ENCODE assay signal across 8 mouse cellular contexts in genomic region chr3:63975955-63976908, GRCm38 (mm10). TPM values are rescaled to one million over a fixed set of nuclear protein-coding genes. Genes with fewer than 3 reads are reported as not detected.
A peak's percentile ranks its signal among the peaks of the same experiment; 100 is the strongest.
DNase-seq lines count a peak whose midpoint lies in the region; ATAC-seq and TF ChIP-seq lines count a peak whose summit lies in the region.

Gmps (plus strand) TSS chr3:63976106.

- WGBS in heart, embryonic 12.5 days: under 1% methylated on average over 67 of the region's 67 CpGs
- under 1% methylated on average over 67 of the region's 67 CpGs for WGBS in kidney, postnatal 0 days
- under 1% methylated on average over 67 of the region's 67 CpGs for WGBS in liver, embryonic 11.5 days
- under 1% methylated on average over 67 of the region's 67 CpGs for WGBS in stomach, embryonic 14.5 days

- peak; percentile 97 for DNase-seq in B cell, adult 2 months
- peak; percentile 97 for DNase-seq in brain, adult 2 months (ENCODE audit: low read depth, low spot score)
- DNase-seq in kidney, postnatal 0 days (ENCODE audit: low spot score): peak; percentile 96
- DNase-seq in liver, embryonic 11.5 days (ENCODE audit: low spot score): peak; percentile 90
- DNase-seq in naive thymus-derived CD4-positive, alpha-beta T cell, adult 2 months (ENCODE audit: low read depth): peak; percentile 98

- H3K27me3 ChIP-seq in heart, embryonic 12.5 days (replicated peaks): no peaks in the 10 kb centered on the region
- no peaks in the 10 kb centered on the region for H3K27me3 ChIP-seq in kidney, postnatal 0 days (ENCODE audit: insufficient read depth, low read length)
- no peaks in the 10 kb centered on the region for H3K27me3 ChIP-seq in liver, embryonic 11.5 days (replicated peaks; ENCODE audit: control insufficient read depth, insufficient read depth, low read length)
- no peaks in the 10 kb centered on the region for H3K27me3 ChIP-seq in stomach, embryonic 14.5 days (ENCODE audit: control insufficient read depth, insufficient read depth, low read length)

- no peaks in the 10 kb centered on the region for H3K9me3 ChIP-seq in heart, embryonic 12.5 days (replicated peaks)
- H3K9me3 ChIP-seq in kidney, postnatal 0 days (replicated peaks; ENCODE audit: low read length): no peaks in the 10 kb centered on the region
- no peaks in the 10 kb centered on the region for H3K9me3 ChIP-seq in liver, embryonic 11.5 days (ENCODE audit: control insufficient read depth, low read length)
- H3K9me3 ChIP-seq in stomach, embryonic 14.5 days (ENCODE audit: control insufficient read depth, low read depth, low read length): no peaks in the 10 kb centered on the region

- peak; percentile 99 for ATAC-seq in erythroblast, adult 5-6 weeks (replicated peaks; ENCODE audit: low FRiP score, poor library complexity, severe bottlenecking)
- peak; percentile 99 for ATAC-seq in heart, embryonic 12.5 days (ENCODE audit: insufficient number of reproducible peaks, low FRiP score)
- ATAC-seq in kidney, postnatal 0 days (replicated peaks; ENCODE audit: low FRiP score, low read depth): peak; percentile 98
- ATAC-seq in liver, embryonic 11.5 days (replicated peaks; ENCODE audit: low FRiP score): peak; percentile 99
- ATAC-seq in stomach, embryonic 14.5 days (ENCODE audit: insufficient number of reproducible peaks, insufficient read depth, low FRiP score, low read depth): peak; percentile 99

- H3K27ac ChIP-seq in heart, embryonic 12.5 days (ENCODE audit: poor library complexity, severe bottlenecking): peak within 1 kb of the TSS; percentile 90
- peak within 1 kb of the TSS; percentile 97 for H3K27ac ChIP-seq in kidney, postnatal 0 days
- peak within 1 kb of the TSS; percentile 77 for H3K27ac ChIP-seq in liver, embryonic 11.5 days (ENCODE audit: low read depth, low read length)
- H3K27ac ChIP-seq in stomach, embryonic 14.5 days (ENCODE audit: low read length): peak within 1 kb of the TSS; percentile 91

- peak within 1 kb of the TSS; percentile 85 for H3K4me3 ChIP-seq in heart, embryonic 12.5 days
- peak within 1 kb of the TSS; percentile 71 for H3K4me3 ChIP-seq in kidney, postnatal 0 days (replicated peaks; ENCODE audit: low read depth, low read length)
- peak within 1 kb of the TSS; percentile 79 for H3K4me3 ChIP-seq in liver, embryonic 11.5 days (ENCODE audit: low read depth, low read length)
- H3K4me3 ChIP-seq in stomach, embryonic 14.5 days (ENCODE audit: low read depth, low read length): peak within 1 kb of the TSS; percentile 88

- TF ChIP-seq CTCF in kidney, postnatal 0 days (IDR thresholded peaks at IDR 0.05; ENCODE audit: low read depth): no peak; the same call in 1 of the 2 replicates

- H3K9ac ChIP-seq in heart, embryonic 12.5 days: peak within 1 kb of the TSS; percentile 94
- H3K9ac ChIP-seq in kidney, postnatal 0 days (ENCODE audit: low read depth, low read length): peak within 1 kb of the TSS; percentile 85
- H3K9ac ChIP-seq in liver, embryonic 11.5 days (ENCODE audit: low read depth, low read length): peak within 1 kb of the TSS; percentile 83
- peak within 1 kb of the TSS; percentile 92 for H3K9ac ChIP-seq in stomach, embryonic 14.5 days (replicated peaks; ENCODE audit: low read depth, low read length)

- peaks cover 11% of the 10 kb centered on the region for H3K36me3 ChIP-seq in heart, embryonic 12.5 days
- no peaks in the 10 kb centered on the region for H3K36me3 ChIP-seq in kidney, postnatal 0 days (ENCODE audit: insufficient read depth, low read length)
- peaks cover 7% of the 10 kb centered on the region; the same call in 1 of the 2 replicates for H3K36me3 ChIP-seq in liver, embryonic 11.5 days (ENCODE audit: control insufficient read depth, insufficient read depth, low read length)
- H3K36me3 ChIP-seq in stomach, embryonic 14.5 days (ENCODE audit: control insufficient read depth, insufficient read depth, low read length): peaks cover 5% of the 10 kb centered on the region

- H3K4me2 ChIP-seq in heart, embryonic 12.5 days: peak within 1 kb of the TSS; percentile 73
- H3K4me2 ChIP-seq in kidney, postnatal 0 days (ENCODE audit: low read length): peak within 1 kb of the TSS; percentile 73
- peak within 1 kb of the TSS; percentile 70 for H3K4me2 ChIP-seq in liver, embryonic 11.5 days
- peak within 1 kb of the TSS; percentile 76 for H3K4me2 ChIP-seq in stomach, embryonic 14.5 days (replicated peaks; ENCODE audit: low read depth, low read length)

- H3K4me1 ChIP-seq in heart, embryonic 12.5 days (replicated peaks): peaks cover 20% of the 10 kb centered on the region
- no peaks in the 10 kb centered on the region for H3K4me1 ChIP-seq in kidney, postnatal 0 days (replicated peaks; ENCODE audit: insufficient read depth, low read length)
- H3K4me1 ChIP-seq in liver, embryonic 11.5 days (replicated peaks; ENCODE audit: control insufficient read depth, insufficient read depth, low read length): peaks cover 10% of the 10 kb centered on the region
- H3K4me1 ChIP-seq in stomach, embryonic 14.5 days (ENCODE audit: control insufficient read depth, insufficient read depth, low read length): peaks cover 8% of the 10 kb centered on the region

RNA-seq across cellular contexts. Expression of gene Gmps, which starts in this region (rescaled TPM):
- total RNA-seq in erythroblast, adult 5-6 weeks (2015; ENCODE audit: low replicate concordance): 10.0 and 10.4 TPM in 2 replicates
- total RNA-seq in erythroblast, adult 5-6 weeks (2017; ENCODE audit: low replicate concordance): 9.3 and 9.6 TPM in 2 replicates
- polyA plus RNA-seq in heart, embryonic 12.5 days (2016; fragmentation: Nextera tagmentation; extraction: Ambion mirVana): 45.6 TPM in 2 replicates
- 31.4 and 36.4 TPM in 2 replicates for polyA plus RNA-seq in kidney, postnatal 0 days (2015; fragmentation: Nextera tagmentation; extraction: Ambion mirVana)
- polyA plus RNA-seq in liver, embryonic 11.5 days (2014; fragmentation: Nextera tagmentation; extraction: Ambion mirVana): 49.2 and 60.3 TPM in 2 replicates
- polyA plus RNA-seq in stomach, embryonic 14.5 days (2014; fragmentation: Nextera tagmentation; extraction: Ambion mirVana): 51.8 and 53.0 TPM in 2 replicates

Comparison
In these comparisons a context has a peak if more than half of its experiments do, and no peak if none do; other contexts are left out.
1. Peak in every context shown above with its lines: DNase-seq, ATAC-seq, H3K4me3 ChIP-seq and H3K27ac ChIP-seq.